Mouse (Mus musculus): ENCODE results near the gene En1.

The En1 gene

DNA sequence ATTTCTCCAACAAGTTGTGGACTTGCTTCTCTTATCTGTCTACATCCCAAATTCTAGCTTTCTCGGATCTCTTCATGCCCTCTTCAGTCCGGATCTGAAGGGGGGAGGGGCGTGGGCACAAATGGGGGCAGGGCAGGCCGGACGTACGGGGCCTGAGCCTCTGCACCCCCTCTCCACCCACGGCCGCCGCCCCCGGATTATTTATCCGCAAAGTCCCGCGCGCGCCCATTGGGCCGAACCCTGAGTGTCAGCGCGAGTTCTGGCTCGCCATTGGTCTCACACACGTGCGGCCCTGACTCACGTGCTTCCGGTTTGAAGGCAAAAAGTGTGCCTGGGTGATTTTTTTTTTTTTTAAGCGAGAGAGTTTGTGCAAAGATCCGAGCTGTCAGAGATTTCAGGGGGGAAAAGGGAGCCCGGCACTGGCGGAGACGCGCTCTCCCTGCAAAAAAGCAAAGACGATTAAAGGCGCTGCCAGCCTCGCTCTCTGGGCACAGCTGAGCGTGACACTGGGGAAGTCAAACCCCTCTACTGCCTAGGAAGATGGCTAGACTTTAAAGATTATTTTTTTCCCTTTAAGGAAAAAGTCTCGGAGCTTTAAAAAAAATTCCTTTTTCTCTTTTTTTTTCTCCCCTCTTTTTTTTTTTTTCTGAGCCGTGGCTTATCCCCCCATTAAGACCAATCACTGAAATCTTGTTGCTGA is at the start of gene En1:
Gene En1, plus strand, starts transcription at position 388 of the 700 bp plus-strand sequence.
- peaks cover 2% of the 10 kb centered on the region; the same call in 1 of the 2 replicates for H3K27me3 ChIP-seq (ENCODE audit: control insufficient read depth, insufficient read depth, low read length, poor library complexity, severe bottlenecking)
- H3K36me3 ChIP-seq (ENCODE audit: control insufficient read depth, insufficient read depth, low read length, poor library complexity, severe bottlenecking): no peaks in the 10 kb centered on the region
- DNase-seq (ENCODE audit: low read depth, low spot score): no peak

DNA sequence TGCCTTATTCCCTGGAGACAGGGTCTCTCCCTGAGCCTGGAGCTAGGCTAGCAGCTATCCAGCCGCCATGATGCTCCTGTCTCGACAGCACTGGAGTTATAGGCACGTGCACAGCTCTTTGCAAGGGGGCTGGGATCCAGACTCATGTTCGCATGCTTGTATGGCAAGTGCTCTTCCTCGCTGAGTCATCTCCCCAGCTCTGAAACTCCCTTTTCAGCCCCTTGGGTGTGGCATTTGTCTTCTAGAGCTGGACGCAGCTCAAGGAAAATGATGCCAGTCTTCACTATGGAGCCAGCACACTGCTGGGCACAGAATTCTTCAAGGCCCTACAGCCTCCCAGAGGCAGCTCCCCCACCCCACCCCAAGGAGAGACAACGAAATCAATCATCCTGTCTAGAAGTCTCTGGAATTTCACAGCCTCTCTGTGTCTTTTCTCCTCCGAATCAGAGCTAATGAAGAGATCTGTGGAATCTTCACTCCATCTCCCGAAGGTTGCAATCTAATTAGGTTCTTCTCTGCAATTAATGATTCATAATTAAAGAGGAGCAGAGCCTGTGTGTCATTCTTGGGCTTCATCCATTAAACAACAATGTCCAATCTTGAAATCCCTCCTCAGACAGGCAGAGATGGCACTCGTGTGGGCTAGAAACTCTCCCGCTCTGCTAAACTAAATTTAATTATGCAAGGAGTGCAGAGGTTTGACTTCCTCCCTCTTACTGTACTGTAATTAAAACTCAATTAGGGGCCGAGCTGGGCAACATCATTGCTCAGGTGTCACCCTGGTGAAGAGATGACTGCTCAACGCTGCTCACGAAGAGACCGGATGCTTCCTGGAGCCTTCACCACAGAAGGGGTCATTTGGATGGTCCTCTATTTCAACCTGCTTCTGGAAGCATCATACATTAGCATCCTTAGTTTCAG is 45.0 kb upstream of the En1 start:
- DNase-seq (ENCODE audit: low read depth, low spot score): no peak
- Histone ChIP-seq H3K27me3 (ENCODE audit: control insufficient read depth, insufficient read depth, low read length, poor library complexity, severe bottlenecking) (no peaks in the 10 kb centered on the region), H3K36me3 (ENCODE audit: control insufficient read depth, insufficient read depth, low read length, poor library complexity, severe bottlenecking) (no peaks in the 10 kb centered on the region)

DNA sequence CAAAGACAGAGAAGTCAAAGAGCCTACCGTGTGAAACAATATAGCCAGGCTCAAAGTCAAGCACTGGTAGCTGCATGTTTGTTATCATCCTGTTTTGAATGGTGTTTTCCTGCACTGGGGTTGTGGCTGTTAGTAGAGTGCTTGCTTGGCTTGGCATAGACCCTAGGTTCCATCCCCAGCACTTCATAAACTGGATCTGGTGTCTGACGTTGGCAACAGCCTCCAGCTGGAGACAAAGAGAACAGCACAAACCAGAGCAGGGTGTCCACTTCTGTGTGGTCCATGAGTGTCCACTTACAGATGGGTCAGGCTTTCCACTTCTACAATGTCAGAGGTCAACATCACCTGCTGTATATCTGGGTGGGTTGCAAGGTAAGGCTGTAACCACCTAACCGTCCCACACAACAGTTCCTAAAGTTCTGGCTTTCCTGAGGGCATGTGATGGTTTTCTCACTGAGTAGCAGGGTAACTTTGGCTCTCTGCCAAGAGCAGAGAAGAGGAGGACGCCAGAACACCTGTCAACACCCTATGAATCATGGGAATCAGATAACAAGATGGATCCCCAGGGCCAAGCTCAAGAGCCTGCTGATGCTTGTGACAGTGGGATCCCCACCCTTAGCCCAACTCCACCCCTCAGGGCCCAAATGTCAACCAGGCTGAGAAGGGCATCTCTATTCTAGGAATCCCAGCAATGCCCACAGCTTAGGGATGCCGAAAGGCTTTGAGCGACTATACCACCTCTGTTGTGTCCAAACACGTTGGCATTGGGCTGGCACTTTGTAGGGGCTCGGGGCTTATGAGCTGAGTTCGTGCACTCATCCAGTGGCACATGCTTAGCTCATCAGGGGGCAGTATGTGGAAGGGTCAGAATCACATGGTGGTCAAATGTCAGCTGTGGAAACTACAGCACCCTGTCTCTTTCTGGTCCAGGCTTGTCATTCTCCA is 43.6 kb upstream of the En1 start:
- no peaks in the 10 kb centered on the region for H3K27me3 ChIP-seq (ENCODE audit: control insufficient read depth, insufficient read depth, low read length, poor library complexity, severe bottlenecking)

DNA sequence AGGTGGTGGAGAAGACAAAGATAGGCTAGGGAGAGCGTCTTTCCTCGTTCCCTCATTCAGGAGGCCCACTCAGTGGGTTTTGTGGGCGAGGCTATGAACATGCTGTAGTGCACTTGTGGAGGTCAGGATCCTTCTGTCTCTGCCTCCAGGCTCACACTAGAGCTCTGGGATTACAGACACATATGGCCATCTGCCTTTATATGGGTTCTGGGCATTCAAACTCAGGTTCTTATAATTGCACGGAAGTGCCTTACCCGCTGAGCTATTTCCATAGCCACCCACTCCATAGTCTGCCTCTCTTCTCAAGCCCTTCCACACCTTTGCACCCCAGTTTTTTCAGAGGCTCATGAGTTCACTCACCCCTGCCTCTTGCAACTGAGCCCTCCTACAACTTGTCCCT is 42.3 kb upstream of the En1 start:
- no peak for DNase-seq (ENCODE audit: low read depth, low spot score)
- H3K36me3 ChIP-seq (ENCODE audit: control insufficient read depth, insufficient read depth, low read length, poor library complexity, severe bottlenecking): no peaks in the 10 kb centered on the region
- H3K27me3 ChIP-seq (ENCODE audit: control insufficient read depth, insufficient read depth, low read length, poor library complexity, severe bottlenecking): no peaks in the 10 kb centered on the region

More for the DNA sequence above, 43.6 kb upstream of the En1 start:
- H3K36me3 ChIP-seq (ENCODE audit: control insufficient read depth, insufficient read depth, low read length, poor library complexity, severe bottlenecking): no peaks in the 10 kb centered on the region
- no peak for DNase-seq (ENCODE audit: low read depth, low spot score)

DNA sequence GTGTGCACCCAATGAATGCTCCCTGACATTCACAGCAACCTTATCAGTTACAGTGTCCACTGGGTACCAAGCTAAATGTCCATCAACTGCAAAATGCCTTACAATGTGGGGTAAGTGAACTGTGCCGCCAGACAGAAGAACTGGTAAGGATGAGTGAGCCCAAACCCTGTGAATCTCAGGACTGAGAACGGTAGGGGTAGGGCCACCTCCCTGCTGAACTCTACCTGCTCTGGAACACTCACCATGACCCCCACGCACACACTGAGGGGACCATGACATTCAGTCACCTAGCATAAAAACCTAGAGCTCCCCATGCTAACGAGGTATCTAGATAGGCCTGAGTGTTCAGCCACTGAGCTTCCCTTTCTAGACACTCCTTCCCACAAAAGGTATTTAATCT is 20.9 kb upstream of the En1 start:
- DNase-seq (ENCODE audit: low read depth, low spot score): no peak
- H3K36me3 ChIP-seq (ENCODE audit: control insufficient read depth, insufficient read depth, low read length, poor library complexity, severe bottlenecking): no peaks in the 10 kb centered on the region
- no peaks in the 10 kb centered on the region for H3K27me3 ChIP-seq (ENCODE audit: control insufficient read depth, insufficient read depth, low read length, poor library complexity, severe bottlenecking)

DNA sequence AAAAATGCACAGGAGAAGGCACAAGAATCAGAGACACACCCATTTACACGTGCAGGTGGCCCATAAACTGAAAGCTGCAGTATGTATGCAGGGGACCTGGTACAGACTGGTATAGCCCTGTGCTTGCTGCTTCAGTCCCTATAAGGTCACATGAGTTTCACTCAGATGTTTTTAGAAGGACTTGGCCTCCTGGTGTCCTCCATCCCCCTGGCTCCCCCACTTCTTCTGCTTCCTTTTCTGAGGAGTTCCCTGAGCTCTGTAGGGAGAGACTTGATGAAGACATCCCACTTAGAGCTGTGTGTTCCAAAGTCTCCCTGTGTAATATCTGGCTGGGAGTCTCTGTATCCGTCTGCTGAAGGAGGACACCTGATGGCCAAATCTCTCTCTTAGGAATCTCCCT is 16.7 kb upstream of the En1 start:
- H3K27me3 ChIP-seq (ENCODE audit: control insufficient read depth, insufficient read depth, low read length, poor library complexity, severe bottlenecking): no peaks in the 10 kb centered on the region
- no peaks in the 10 kb centered on the region for H3K36me3 ChIP-seq (ENCODE audit: control insufficient read depth, insufficient read depth, low read length, poor library complexity, severe bottlenecking)
- DNase-seq (ENCODE audit: low read depth, low spot score): no peak

DNA sequence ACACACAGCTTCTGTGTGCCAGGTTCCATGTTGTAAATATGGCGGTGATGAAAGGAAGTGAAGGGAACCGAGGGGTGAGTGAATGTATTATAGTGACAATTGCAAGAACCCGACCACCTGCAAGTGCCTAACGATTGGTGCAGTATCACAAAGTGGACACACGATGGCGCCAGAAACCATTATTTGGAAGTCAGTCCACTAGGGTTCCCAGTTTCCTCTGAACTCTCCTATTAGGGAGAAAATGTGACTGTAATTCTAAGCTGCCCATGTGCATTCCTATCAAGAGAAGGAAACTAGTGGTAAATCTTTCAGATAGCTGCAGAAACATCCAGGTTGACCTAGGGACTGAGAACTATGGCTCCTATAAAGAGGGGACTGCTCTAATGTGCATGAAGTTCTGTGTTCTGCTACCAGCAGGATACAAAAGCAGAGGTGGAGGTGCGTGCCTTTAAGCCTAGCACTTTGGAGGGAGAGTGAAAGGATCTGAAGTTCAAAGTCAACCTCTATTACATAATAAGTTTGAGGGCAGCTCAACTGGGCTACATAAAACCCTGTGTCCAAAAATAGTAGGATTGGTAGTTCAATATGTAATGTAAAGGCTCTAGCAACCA is 15.6 kb upstream of the En1 start:
- Histone ChIP-seq H3K36me3 (ENCODE audit: control insufficient read depth, insufficient read depth, low read length, poor library complexity, severe bottlenecking) (no peaks in the 10 kb centered on the region), H3K27me3 (ENCODE audit: control insufficient read depth, insufficient read depth, low read length, poor library complexity, severe bottlenecking) (no peaks in the 10 kb centered on the region)
- DNase-seq (ENCODE audit: low read depth, low spot score): peak; percentile 65

DNA sequence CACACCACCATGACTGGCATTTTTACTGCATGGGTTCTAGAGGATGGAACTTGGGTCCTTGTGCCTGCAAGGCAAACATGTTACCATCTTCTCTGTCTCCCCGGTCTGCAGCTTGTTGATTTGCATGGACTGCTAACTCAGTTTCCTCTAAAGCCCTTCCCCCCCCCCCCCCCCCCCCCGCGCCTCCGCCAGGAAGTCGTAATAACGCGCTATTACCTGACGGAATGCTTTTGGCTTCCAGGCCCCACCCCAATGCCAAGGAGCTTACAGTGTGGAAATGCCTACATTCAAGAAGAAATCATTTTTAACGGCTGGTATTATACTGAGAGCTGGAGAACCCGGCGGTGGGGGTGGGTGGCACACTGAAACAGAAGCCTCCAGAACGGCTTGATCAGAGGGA is 14.8 kb upstream of the En1 start:
- DNase-seq (ENCODE audit: low read depth, low spot score): no peak
- no peaks in the 10 kb centered on the region for H3K36me3 ChIP-seq (ENCODE audit: control insufficient read depth, insufficient read depth, low read length, poor library complexity, severe bottlenecking)
- no peaks in the 10 kb centered on the region for H3K27me3 ChIP-seq (ENCODE audit: control insufficient read depth, insufficient read depth, low read length, poor library complexity, severe bottlenecking)

DNA sequence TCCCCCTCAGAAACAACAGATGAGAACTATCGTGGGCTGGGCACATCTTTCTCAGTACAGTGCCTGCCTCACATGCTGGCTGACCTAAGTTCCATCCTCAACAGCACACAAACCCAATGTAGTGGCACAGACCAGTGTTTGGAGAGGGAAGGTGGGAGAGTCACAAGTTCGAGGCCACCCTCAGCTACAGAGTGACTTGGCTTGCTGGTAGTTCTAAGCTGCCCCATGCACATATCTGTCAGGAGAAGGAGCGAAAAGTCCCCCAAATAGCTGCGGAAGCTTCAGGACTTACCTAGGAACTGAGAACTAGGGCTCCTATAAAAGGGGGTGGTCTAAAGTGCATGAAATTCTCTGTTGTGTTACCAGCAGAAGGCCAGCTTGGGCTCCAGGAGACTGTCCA is 14.3 kb upstream of the En1 start:
- Histone ChIP-seq H3K36me3 (ENCODE audit: control insufficient read depth, insufficient read depth, low read length, poor library complexity, severe bottlenecking) (no peaks in the 10 kb centered on the region), H3K27me3 (ENCODE audit: control insufficient read depth, insufficient read depth, low read length, poor library complexity, severe bottlenecking) (no peaks in the 10 kb centered on the region)
- no peak for DNase-seq (ENCODE audit: low read depth, low spot score)

DNA sequence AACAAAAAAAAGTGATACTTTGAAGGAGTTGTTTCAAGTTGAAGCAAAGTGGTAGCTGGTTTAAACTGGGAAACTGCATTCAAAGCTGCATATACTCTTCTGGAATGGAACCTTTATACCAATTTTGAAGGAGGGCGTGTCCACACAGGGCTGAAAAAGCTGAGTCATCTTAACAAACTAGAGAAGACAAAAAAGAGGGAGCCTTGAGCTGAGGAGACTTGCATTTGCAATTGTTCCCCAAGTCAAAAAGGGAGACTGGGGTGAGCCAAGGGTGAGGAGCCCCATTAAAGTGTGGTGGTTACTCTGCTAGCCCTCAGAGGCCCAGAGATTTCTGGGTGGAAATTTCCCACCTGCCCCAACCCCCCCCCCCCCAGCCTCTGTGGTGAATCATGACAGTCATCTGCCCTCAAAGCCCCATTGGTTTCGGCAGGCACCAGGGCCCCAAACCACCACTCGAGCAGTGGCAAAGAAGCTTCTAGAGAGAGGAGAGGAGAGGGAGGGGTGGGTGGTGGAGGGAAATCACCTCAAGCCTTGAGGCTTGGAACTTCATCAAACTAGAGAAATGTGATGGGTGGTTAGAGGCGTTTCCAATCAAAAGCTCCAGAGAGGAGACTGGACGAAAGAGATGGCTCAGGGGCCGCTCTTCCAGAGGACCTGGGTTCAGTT is 13.7 kb upstream of the En1 start:
- no peak for DNase-seq (ENCODE audit: low read depth, low spot score)
- Histone ChIP-seq H3K36me3 (ENCODE audit: control insufficient read depth, insufficient read depth, low read length, poor library complexity, severe bottlenecking) (no peaks in the 10 kb centered on the region), H3K27me3 (ENCODE audit: control insufficient read depth, insufficient read depth, low read length, poor library complexity, severe bottlenecking) (no peaks in the 10 kb centered on the region)

DNA sequence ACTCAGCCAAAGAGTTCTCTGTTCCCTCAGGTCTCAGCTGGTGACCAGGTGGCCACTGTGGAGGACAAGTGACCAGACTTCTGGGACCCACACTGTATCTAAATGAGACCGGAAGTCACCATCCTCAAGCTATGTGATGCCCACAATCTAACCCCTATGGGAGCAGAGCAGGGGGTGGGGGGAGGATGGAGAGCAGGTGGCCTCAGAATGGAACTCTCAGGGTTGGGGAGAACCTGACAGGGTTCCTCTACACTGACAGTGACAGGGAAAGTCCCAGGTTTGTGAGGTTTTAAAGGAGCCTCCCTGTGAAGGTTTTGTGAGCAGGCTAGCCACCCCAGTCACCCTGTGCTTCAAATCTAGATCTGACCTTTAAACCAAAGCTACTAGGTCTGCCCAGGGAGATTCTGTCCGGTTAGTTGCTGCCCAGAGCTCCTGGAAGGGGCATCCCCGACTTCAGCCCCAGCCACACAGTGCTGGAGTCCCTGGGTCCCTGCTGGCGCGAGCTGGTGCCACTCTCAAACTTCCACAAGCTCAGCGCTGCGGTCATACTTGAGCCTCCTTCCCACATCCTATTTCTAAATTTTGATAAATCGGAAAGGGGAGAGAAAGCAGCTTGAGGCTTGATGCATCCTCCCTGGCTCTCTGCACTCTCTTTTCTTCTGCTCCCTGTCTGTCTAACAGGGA is 8.8 kb upstream of the En1 start:
- no peaks in the 10 kb centered on the region for H3K36me3 ChIP-seq (ENCODE audit: control insufficient read depth, insufficient read depth, low read length, poor library complexity, severe bottlenecking)
- DNase-seq (ENCODE audit: low read depth, low spot score): no peak
- no peaks in the 10 kb centered on the region for H3K27me3 ChIP-seq (ENCODE audit: control insufficient read depth, insufficient read depth, low read length, poor library complexity, severe bottlenecking)

DNA sequence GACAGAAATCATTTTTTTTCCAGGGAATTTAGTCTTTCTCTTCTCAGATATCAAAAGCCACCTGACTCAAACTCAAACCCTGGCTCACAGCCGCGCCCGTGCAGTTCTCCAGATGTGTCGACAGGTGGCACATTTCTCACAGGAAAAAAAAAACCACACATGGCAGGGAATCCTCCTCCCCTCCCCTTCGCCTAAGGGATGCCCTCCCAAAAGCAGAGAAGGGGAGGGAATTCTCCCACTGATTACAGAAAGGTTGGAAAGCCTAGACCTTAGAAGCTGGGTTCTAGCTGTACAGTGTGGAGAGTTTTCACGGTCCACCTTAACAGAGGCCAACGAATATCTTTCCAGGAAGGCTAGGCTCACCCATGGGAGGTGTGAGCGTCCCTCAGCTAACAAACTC is 7.6 kb upstream of the En1 start:
- no peaks in the 10 kb centered on the region for H3K27me3 ChIP-seq (ENCODE audit: control insufficient read depth, insufficient read depth, low read length, poor library complexity, severe bottlenecking)
- DNase-seq (ENCODE audit: low read depth, low spot score): no peak
- no peaks in the 10 kb centered on the region for H3K36me3 ChIP-seq (ENCODE audit: control insufficient read depth, insufficient read depth, low read length, poor library complexity, severe bottlenecking)

DNA sequence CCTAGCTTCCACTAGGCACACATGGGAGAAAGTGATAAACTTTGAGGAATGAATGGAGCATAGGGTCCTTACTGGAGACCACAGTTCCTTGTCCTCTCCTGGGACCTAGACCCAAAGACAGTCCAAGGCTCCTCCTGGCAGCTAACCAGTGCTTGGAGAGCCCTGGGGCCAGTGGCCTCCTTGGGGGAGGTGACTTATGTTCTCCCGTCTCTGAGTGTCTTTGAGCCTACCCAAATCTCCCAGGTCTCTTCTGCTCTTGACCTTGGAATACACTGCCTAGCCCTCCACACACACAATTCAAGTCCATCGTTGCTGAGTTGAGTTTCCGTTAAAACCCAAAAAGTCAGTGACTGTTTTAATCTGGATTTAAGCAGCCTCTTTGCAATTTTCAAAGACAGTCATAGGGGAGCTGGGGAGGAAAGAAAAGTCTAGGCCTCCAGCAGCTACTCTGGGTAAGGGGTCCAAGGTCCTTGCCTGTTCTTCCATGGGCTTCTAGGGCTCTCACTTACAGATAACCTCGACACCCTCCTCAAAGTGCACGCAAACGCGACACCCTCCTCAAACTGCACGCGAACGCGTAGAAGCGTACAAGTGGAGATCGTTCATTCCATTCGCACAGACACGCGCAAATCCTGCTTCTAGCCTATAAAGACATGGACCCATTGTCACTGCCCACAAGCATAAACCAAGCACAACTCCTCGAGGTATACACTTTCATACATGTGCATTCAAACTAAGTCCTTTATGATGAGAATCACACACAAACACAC is 6.6 kb upstream of the En1 start:
- Histone ChIP-seq H3K36me3 (ENCODE audit: control insufficient read depth, insufficient read depth, low read length, poor library complexity, severe bottlenecking) (no peaks in the 10 kb centered on the region), H3K27me3 (ENCODE audit: control insufficient read depth, insufficient read depth, low read length, poor library complexity, severe bottlenecking) (no peaks in the 10 kb centered on the region)
- DNase-seq (ENCODE audit: low read depth, low spot score): no peak
